Mouse (Mus musculus) megakaryocyte, embryonic 14.5 days (primary cell): Measurements from ENCODE around the gene Lmbr1.

Experiments
- FLI1 ChIP-seq: IDR thresholded peaks from 2 replicates; pipeline ENCODE4 v1.6.1; 2012; ENCODE audit warnings: low read length, inconsistent platforms, mixed read lengths
- GATA1 ChIP-seq: IDR thresholded peaks from 3 replicates; pipeline ENCODE4 v1.6.1; 2012; ENCODE audit warnings: mixed read lengths, low read length, inconsistent platforms, borderline replicate concordance

DNA sequence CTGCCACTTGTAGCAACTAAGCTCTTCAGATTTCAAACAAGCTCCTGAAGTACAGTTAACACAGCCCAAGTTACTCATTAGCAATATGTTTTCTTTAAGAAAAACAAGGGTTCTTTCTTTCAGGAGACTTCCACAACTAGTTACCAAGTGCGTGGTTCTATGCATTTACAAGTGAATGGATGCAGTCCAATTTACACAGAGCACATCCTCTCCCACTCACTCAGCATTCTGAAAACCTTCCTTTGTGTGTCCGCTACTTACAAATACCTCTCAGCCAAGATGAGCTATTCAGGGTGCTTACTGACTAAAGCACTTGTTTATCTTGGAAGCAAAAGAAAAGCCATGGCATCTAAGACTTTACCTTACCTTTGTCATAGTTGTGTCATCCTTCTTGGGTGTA lies 124.3 kb downstream of the Lmbr1 start:
- TF ChIP-seq GATA1 (no peak), FLI1 (no peak)
